Mouse (Mus musculus) ES-E14 (cell line): ENCODE results near the gene Lypd1.

ENCODE experiments used
- CHD2 ChIP-seq: IDR thresholded peaks from 2 replicates; pipeline ENCODE4 v1.6.1; 2014; ENCODE audit warnings: mild to moderate bottlenecking, low read depth, low read length, inconsistent platforms
- HCFC1 ChIP-seq: IDR thresholded peaks from 2 replicates; pipeline ENCODE4 v1.6.1; 2012; ENCODE audit warnings: low read length, inconsistent platforms, borderline replicate concordance; ENCODE audit not compliant: insufficient read depth
- MAFK ChIP-seq: IDR thresholded peaks from 2 replicates; pipeline ENCODE4 v1.6.1; 2014; ENCODE audit warnings: mild to moderate bottlenecking, low read depth, low read length, inconsistent platforms; ENCODE audit not compliant: insufficient read depth
- ZC3H11A ChIP-seq: IDR thresholded peaks from 2 replicates; pipeline ENCODE4 v1.6.1; 2012; ENCODE audit warnings: low read depth, mild to moderate bottlenecking, inconsistent platforms, low read length, borderline replicate concordance
- ZNF384 ChIP-seq: IDR thresholded peaks from 2 replicates; pipeline ENCODE4 v1.6.1; 2012; ENCODE audit warnings: low read depth, low read length, inconsistent platforms

DNA sequence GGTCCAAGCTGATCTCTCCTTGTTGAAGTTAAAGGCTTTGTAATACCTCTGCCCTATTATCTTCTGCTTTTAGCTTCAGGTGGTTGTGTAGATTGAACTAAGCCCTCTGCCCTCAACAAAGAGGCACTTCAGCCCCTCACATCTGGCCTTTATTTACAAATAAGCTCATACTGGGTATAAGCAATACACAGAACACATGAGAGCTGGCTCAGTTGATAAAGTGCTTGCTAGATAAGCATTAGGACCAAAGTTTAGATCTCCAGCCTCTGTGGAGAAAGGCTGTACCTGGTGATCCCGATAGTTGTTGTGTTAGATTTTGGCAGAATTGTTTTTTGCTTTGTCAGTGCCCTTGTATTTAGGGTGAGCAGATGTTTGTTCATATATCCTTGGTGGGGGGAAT is 30.4 kb upstream of the Lypd1 start:
- no peak for TF ChIP-seq HCFC1
- no peak for TF ChIP-seq MAFK
- no peak for TF ChIP-seq CHD2
- TF ChIP-seq ZNF384: no peak
- no peak for TF ChIP-seq ZC3H11A
